8 mouse cellular contexts compared by ENCODE assay signal in the genomic region with DNA sequence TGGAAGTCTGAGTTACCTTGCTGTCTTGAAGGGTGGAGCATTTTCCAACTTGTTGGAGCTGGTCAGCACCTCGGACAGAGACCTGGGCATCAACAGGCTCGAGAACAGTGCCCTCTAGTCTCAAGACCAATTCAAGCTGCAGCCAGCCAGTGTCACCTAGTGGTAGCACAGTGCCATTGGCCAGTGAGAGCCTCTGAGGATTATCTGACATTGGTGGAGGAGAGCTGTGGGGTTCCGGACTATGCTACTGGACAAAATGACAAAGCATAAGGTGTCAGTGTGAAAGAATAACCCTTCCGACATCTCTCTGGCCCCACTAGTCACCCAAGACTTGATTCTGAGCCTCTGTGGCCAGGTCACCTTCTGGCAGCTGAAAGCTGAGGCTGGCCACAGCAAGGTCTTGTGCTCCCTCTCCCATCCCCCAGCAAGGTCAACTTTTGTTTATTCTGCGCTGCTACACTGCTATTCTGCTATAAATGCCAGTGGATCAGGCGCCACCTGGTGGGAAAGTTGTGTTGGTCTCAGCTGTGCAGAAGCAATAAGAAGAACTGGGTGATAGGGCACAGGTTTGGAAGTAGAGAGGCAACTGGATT.
A peak's percentile ranks its signal among the peaks of the same experiment; 100 is the strongest.
DNase-seq lines count a peak whose midpoint lies in the region; ATAC-seq and TF ChIP-seq lines count a peak whose summit lies in the region.

No protein-coding gene starts in this region.

- H3K4me2 ChIP-seq in forebrain, embryonic 12.5 days, result no peak overlapping the region
- no peak overlapping the region for H3K4me2 ChIP-seq in heart, postnatal 0 days (ENCODE audit: low read depth, low read length)

- H3K9ac ChIP-seq in forebrain, embryonic 12.5 days, result no peak overlapping the region
- no peak overlapping the region for H3K9ac ChIP-seq in heart, postnatal 0 days (replicated peaks; ENCODE audit: low read depth, low read length)

- H3K4me3 ChIP-seq in forebrain, embryonic 12.5 days (replicated peaks), result no peak overlapping the region
- H3K4me3 ChIP-seq in heart, postnatal 0 days (ENCODE audit: low read depth, low read length), result no peak overlapping the region
- no peak overlapping the region for H3K4me3 ChIP-seq in lung, adult 2 months (replicated peaks; ENCODE audit: extremely low read depth, low read depth, low read length)

- no peaks in the 10 kb centered on the region for H3K9me3 ChIP-seq in forebrain, embryonic 12.5 days
- no peaks in the 10 kb centered on the region for H3K9me3 ChIP-seq in heart, postnatal 0 days (replicated peaks; ENCODE audit: control insufficient read depth, low read length)

- DNase-seq in ES-CJ7 (ENCODE audit: low read depth, low spot score), result peak; percentile 89
- DNase-seq in c-Kit-positive CD71-negative TER-119-negative erythroid progenitor cells, embryonic 14.5 days (ENCODE audit: low read depth), result peak; percentile 29
- DNase-seq in heart, postnatal 0 days (ENCODE audit: low spot score), result peak; percentile 61
- peak; percentile 84 to 85 for DNase-seq in kidney, postnatal 25 days
- DNase-seq in lung, adult 2 months, result peak; percentile 10
- DNase-seq in ovary, postnatal 10 days (ENCODE audit: low spot score), result peak; percentile 34

- TF ChIP-seq EP300 in heart, postnatal 0 days (IDR thresholded peaks at IDR 0.05; ENCODE audit: low read depth), result no peak

- peak; percentile 63 for ATAC-seq in forebrain, embryonic 12.5 days (ENCODE audit: low FRiP score)
- ATAC-seq in heart, postnatal 0 days (ENCODE audit: insufficient read depth, low read depth), result peak; percentile 66
- ATAC-seq in inflammation-experienced regulatory T-cells, adult 6 months, result no peak

- H3K4me1 ChIP-seq in forebrain, embryonic 12.5 days, result peaks cover 3% of the 10 kb centered on the region
- no peaks in the 10 kb centered on the region for H3K4me1 ChIP-seq in heart, postnatal 0 days (ENCODE audit: control insufficient read depth, insufficient read depth)
- H3K4me1 ChIP-seq in lung, adult 2 months (ENCODE audit: control insufficient read depth, insufficient read depth, low read length), result no peaks in the 10 kb centered on the region

- no peak for TF ChIP-seq POLR2A in lung, adult 2 months (IDR thresholded peaks at IDR 0.05; ENCODE audit: borderline replicate concordance, extremely low read depth, low read depth, low read length)

- WGBS in forebrain, embryonic 12.5 days, result 17% methylated on average over 6 of the region's 6 CpGs
- 14% methylated on average over 6 of the region's 6 CpGs for WGBS in heart, postnatal 0 days
- WGBS in lung, adult 2 months, result 10% methylated on average over 6 of the region's 6 CpGs

- H3K27ac ChIP-seq in forebrain, embryonic 12.5 days, result no peak overlapping the region
- H3K27ac ChIP-seq in heart, postnatal 0 days (ENCODE audit: low read depth), result no peak overlapping the region

- peak; percentile 96 for TF ChIP-seq CTCF in heart, postnatal 0 days (IDR thresholded peaks at IDR 0.05; ENCODE audit: low read depth)
- peak; percentile 57 for TF ChIP-seq CTCF in lung, adult 2 months (IDR thresholded peaks at IDR 0.05; ENCODE audit: insufficient read depth, low read length)

- no peaks in the 10 kb centered on the region for H3K36me3 ChIP-seq in forebrain, embryonic 12.5 days (replicated peaks)
- H3K36me3 ChIP-seq in heart, postnatal 0 days (replicated peaks; ENCODE audit: control insufficient read depth, insufficient read depth, low read length), result no peaks in the 10 kb centered on the region

- H3K27me3 ChIP-seq in forebrain, embryonic 12.5 days, result peaks cover 4% of the 10 kb centered on the region
- no peaks in the 10 kb centered on the region for H3K27me3 ChIP-seq in heart, postnatal 0 days (ENCODE audit: control insufficient read depth, insufficient read depth, low read length)

Comparison
In these comparisons a context has a peak if more than half of its experiments do, and no peak if none do; other contexts are left out.
1. DNase-seq: peak in every context shown above with its lines; median percentile 89 in ES-CJ7; 84 in kidney, postnatal 25 days; 61 in heart, postnatal 0 days; 34 in ovary, postnatal 10 days; 29 in c-Kit-positive CD71-negative TER-119-negative erythroid progenitor cells, embryonic 14.5 days; 10 in lung, adult 2 months.